Mouse (Mus musculus): ENCODE measurements around the gene Tomm70a. TPM values are rescaled to one million over a fixed set of nuclear protein-coding genes. Genes with fewer than 3 reads are reported as not detected.
A peak's percentile ranks its signal among the peaks of the same experiment; 100 is the strongest.
"Not testable (repeated sequence)": the region's sequence is repeated elsewhere in the genome, so short reads cannot be mapped to it uniquely, and the experiment has no call there.

Tomm70a gene
- total RNA-seq, 4 experiments from 2014 or later, result 105 to 125 (median 117) TPM

DNA sequence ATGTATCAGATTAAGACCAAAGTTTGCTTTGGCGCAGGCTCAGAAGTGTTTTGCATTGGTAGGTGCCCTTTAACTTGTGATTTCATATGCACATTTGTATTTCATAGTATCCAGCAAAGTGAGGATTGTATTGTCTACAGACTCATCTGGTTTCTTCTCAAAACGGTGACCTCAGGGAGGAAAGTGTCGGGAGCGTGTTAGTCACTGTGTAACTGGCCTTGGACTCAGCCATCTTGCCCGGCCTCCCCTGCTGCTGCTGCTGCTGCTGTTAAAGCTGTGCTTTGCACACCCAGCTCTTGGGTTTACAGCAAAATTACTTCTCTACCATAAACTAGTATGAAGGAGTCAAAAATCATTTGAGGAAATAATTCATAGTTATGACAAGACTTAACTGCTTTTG lies 23.2 kb downstream of the Tomm70a start:
- no peak for DNase-seq (ENCODE audit: low spot score in 2 of 2)

DNA sequence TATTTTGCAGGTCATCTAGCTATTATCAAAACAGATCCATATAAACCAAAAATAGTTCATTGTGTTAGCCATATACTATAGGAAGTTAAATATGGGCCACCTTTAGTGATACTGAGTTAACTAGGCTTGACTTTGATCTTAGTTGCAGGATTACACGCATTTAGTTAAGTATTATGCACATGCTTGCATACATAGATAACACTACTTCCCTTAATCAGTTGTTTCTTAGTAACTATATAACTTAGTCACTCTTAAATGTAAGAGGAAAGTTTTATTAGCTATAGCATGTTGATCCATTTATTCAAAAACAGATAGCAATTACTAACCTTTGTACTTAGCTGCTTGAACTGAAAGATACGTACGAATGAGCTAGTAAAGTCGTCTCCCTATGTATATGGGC lies 29.9 kb downstream of the Tomm70a start:
- no peak for DNase-seq (ENCODE audit: low spot score in 2 of 2)

DNA sequence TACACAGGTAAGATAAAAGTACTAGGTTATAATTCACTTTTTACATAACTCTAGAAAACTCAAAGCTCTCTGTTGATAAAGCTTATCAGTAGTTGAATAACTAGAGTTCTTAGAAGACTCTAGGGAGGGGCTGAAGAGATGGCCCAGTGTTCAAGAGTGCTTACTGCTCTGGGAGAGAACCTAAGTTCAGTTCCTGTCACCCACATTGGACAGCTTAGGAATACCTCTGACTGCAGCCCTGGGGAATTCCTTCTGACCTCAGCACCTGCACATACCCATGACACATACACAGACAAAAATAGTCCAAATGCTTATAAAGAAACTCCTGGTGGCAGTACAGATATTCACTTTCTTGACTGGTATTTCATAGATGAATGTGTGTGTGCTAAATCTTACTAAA lies 34.4 kb downstream of the Tomm70a start:
- no peak for DNase-seq (ENCODE audit: low spot score in 2 of 2)

DNA sequence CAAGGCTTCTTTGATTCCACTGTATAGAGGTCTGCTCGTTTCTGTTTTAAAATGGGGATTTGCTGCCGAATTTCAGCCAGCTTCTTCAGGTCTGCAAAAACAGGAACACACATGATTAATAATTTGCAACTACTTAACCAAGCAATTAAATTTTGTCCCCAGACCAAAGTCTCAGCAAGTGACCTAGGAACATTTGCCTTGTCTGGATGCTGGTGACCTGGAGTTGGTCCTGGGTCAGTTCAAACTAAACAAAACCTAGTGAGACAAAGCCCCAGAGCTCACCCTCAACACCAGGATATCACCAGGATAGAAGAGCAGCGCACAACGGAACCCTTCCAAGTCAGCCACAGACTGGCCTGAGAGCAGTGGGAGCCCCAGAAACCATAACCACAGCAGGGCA lies 35.6 kb downstream of the Tomm70a start:
- no peak for DNase-seq (ENCODE audit: low spot score in 2 of 2)

- no peak for DNase-seq (ENCODE audit: low spot score in 2 of 2)
Measured at GRCm38 (mm10) chr16:57157728-57158127, 36.2 kb downstream of the Tomm70a start.

DNA sequence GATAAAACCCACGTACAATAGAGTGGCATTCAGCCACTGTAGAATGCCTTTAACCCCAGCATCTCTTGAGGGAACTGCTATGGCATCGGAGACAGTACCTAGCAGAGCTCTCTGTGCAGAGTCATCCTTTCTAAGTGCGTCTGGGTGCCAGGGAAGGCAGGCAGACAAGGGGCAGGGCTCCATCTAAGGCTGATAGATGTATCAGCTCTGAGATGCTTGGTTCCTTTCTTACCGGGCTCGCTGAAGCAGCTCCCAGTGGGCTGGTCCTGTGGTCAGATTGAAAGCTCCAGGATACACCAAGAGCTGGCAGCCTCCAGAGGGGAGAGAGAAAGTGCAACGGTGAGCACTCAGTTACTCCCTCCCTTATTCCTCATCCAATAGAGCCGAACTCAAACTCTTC lies 38.3 kb downstream of the Tomm70a start:
- DNase-seq (ENCODE audit: low spot score in 2 of 2), result no peak

DNA sequence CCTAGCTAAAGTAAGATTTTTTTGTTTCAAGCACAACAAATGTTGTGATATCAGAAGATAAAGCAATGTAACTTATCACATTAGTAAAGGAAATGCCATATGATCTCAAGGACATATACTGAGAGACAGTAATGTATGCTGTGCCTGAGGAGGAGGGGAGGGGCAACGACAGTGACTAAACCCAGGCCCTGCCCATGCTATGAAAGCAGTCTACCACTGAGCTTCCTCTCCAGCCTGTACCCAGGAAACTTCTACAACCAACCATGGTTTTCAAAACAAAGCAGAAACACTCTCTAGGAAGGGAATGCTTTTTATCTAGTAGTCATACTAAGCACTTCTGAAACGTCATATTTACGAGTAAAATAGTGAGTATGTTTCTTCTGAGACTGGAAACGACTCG lies 41.3 kb downstream of the Tomm70a start:
- no peak for DNase-seq (ENCODE audit: low spot score in 2 of 2)

- no peak for DNase-seq (ENCODE audit: low spot score in 2 of 2)
Measured at GRCm38 (mm10) chr16:57163694-57164093, 42.2 kb downstream of the Tomm70a start.

DNA sequence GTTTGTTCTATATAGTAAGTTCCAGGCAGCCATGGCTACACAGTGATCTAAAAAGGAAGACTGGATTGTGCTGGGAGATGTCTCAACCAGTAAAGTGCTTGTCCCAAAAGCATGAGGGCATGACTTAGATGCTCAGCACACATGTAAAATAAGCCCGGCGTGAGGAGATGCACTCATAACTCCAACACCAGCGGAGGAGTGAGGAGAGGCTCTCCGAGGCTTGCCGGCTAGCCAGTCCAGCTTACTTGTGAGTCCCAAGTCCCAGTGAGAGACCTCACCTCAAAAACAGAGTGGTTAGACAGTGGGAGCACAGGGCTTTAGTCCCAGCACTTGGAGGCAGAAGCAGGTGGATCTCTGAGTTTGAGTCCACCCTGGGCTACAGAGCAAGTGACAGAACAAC lies 43.7 kb downstream of the Tomm70a start:
- DNase-seq (ENCODE audit: low spot score in 2 of 2), result no peak

GRCm38 (mm10) chr16:57166086-57166485 lies 44.6 kb downstream of the Tomm70a start:
- no peak for DNase-seq (ENCODE audit: low spot score in 2 of 2)

DNA sequence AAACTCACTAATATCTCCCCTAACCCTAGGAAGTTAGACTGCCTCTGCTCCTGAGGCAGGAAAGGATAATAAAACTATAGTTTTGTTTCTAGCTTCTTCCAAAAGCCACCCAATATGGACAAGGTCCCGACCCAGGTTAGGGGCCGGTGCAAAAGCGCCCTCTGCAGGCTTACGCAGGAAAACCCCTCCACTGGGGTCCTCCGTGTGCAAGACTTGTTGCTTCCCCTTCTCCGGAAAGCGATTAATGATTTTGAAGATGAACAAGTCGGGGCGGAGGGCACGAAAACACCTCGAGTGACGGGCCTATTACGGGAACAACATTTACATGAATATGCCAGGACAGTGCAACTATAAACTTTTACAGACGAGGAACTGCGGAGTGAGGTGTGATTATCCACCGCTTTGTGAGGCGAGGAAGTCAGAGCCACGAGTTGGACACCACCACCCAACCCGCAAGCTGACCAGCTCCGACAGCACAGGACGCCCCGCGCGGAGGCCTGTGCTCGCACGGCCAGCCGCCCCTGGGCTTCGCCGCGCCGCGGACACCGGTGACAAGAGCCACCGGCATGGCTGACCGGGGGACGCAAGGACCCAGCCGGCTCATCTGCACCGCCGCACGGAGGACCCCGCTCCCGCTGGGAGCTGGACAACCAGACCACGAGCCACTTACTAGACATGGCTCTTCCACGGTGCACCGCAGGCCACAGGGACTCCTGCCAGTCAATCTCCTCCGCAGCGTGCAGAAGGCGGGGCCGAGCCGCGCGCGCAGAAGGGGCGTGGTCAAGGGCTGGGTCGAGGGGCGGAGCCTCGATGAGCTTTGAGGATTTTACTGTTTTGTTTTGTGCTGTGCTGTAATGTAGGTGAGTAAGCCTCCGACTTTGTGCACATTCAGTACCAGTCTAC lies 45.4 kb downstream of the Tomm70a start, which contains the start of gene Nit2:
Gene Nit2 (minus strand): TSS at position 731 of the 903 bp plus-strand sequence.
- peak; percentile 86 to 87 for DNase-seq (ENCODE audit: low spot score in 2 of 2)

- no peak for DNase-seq (ENCODE audit: low spot score in 2 of 2)
Measured at GRCm38 (mm10) chr16:57167514-57167912, 46.0 kb downstream of the Tomm70a start.

DNA sequence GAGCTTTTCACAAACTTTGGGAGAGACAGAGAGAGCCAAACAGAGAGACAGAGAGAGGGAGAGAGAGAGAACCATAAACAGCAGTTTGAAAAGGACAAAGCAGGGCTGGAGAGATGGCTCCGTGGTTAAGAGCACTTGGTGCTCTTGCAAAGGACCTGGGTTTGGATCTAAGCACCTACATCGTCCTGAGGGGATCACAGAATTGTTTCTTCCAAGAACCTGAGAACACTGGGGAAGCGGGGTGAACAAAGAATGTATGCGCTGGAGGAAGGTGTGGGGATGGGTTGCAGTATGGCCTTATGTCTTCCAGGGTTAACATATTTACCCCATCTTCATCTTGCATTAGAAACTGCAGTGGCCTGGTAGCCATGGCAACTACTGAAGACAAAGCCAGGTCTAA lies 46.7 kb downstream of the Tomm70a start:
- no peak for DNase-seq (ENCODE audit: low spot score in 2 of 2)

DNA sequence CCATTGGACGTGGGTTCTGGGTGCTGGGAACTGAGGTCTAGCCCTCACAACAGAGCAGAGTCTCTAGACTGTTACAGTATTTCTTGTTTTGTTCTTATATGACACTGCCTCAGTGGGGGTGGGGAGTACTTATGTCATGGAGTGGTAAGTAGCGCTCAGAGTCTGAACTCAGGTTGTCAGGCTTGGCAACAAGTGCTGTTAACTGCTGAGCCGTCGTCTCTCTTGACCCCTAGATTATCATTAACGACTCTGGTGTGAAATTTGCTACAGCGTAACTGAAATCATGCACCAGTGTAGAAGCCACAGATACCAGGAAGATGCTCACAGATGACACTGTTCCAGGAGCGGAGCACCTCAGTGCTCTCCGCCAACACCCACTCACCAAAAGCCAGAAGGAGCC lies 49.7 kb downstream of the Tomm70a start:
- DNase-seq (ENCODE audit: low spot score in 2 of 2), result no peak

DNA sequence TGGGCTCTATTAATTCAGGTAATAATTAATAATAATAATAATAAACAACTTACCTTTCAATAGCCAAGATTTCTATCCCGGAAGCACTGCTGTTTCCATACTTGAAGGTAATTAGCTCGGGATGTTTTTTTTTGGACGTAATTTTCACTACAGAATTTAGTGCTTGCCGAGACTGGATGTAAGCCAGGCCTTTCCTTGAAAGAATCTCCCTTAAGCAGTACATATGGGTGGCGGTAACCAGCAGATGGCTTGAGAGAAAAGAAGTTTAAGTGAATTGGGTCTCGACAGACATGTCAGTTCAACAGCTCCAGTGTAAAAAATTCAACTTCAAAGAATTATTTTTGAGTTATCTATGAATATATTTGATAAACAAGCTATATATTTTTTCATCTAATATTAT lies 50.1 kb downstream of the Tomm70a start:
- DNase-seq (ENCODE audit: low spot score in 2 of 2), result no peak

- DNase-seq (ENCODE audit: low spot score in 2 of 2), result not testable (repeated sequence)
Measured at GRCm38 (mm10) chr16:57174480-57174879, 53.0 kb downstream of the Tomm70a start.

DNA sequence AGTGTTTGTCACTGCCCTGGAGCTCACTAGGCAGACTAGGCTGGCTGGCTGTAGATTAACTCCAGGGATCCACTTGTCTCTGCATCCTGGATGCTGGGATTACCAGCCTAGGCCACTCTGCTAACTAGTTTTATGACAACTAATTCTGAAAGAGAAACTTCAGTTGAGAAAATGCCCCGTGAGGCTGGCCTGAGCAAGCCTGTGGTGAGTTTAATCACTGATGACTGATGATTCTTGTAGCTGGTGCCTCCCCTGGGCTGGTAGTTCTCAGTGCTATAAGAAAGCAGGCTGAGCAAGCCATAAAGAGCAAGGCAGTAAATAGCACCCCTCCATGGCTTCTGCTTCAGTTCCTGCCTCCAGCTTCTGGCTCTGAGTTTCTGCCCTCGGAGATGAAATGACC lies 54.2 kb downstream of the Tomm70a start:
- no peak for DNase-seq (ENCODE audit: low spot score in 2 of 2)

DNA sequence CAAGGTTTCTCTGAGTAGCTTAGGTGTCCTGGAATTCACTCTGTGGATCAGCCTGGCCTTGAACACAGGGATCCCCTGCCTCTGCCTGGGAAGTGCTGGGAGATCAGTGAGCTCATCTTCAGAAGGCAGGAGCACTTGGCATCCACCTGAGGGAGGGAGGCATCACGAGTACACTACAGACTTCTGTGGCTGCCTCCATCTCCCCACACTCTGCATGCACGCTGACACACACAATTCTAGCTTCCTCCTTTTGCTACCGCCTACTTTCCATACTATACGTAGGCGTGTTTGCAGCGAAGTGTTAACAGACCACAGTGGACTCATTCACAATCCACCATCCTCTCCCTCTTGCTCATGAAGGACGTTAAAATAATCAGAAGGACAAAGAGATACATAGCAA lies 54.8 kb downstream of the Tomm70a start:
- peak in 1 of 2 experiments; percentile 78 for DNase-seq (ENCODE audit: low spot score in 2 of 2)

DNA sequence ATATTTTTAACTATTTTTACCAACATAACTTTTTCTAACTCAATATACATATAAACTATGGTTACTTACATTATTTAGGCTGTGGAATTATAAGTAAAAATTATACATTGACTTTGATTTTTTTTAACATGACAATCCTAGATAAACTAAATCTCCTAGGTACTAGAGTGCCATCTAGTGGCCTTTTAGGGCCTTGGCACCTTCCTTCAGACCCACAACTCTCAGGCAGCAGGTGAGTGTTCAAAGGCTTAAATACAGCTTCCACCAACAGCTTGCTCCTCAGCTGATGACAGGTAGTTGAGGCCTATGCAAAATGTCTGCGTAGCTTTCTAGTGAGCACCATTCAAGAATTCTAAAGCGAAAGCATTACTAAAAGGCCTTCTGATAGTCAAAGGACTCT lies 55.8 kb downstream of the Tomm70a start:
- no peak for DNase-seq (ENCODE audit: low spot score in 2 of 2)

- no peak for DNase-seq (ENCODE audit: low spot score in 2 of 2)
Measured at GRCm38 (mm10) chr16:57177664-57178063, 56.2 kb downstream of the Tomm70a start.

GRCm38 (mm10) chr16:57181180-57181579 lies 59.7 kb downstream of the Tomm70a start:
- DNase-seq (ENCODE audit: low spot score in 2 of 2), result peak in 1 of 2 experiments; percentile 38

- DNase-seq (ENCODE audit: low spot score in 2 of 2), result no peak
Measured at GRCm38 (mm10) chr16:57182037-57182436, 60.5 kb downstream of the Tomm70a start.

DNA sequence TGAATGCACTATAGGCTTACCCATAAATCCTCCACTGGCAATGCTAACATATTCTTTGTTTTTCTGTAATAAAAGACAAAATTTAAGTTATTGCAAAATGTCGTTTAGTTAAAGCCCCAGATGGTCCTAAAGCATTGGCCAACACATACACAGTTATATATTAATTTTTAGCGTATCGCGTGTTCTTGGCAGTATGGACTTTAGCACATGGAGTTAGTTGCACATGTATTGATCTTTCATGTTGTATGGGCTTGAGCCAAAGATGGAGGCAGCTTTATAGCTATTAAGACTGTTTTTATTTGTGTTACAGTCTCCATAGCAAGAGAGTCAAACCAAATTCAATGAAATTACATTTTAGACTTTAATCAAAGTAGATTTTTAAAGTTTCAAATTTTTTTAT lies 65.1 kb downstream of the Tomm70a start:
- no peak for DNase-seq (ENCODE audit: low spot score in 2 of 2)

All from left cerebral cortex, adult 8-10 months (tissue).